Mouse (Mus musculus) hindbrain, embryonic 12.5 days (tissue): ENCODE measurements around the gene Kiss1. TPM values are rescaled to one million over a fixed set of nuclear protein-coding genes. Genes with fewer than 3 reads are reported as not detected.

Experiments used
- ATAC-seq: fragments of 200-750 bp; cut with Nextera tagmentation; 2 replicates; pipeline ENCODE4 v1.8.0; 2017; ENCODE audit warnings: moderate TSS enrichment; ENCODE audit not compliant: low FRiP score
- H3K27ac ChIP-seq: fragments of 300-500 bp; sonication (generic); 2 replicates; pipeline ENCODE4 v1.5.1; 2016; ENCODE audit warnings: mild to moderate bottlenecking
- H3K27me3 ChIP-seq: fragments of 300-500 bp; sonication (generic); 2 replicates; pipeline ENCODE4 v1.6.1; 2016; ENCODE audit warnings: mild to moderate bottlenecking
- H3K36me3 ChIP-seq: fragments of 300-500 bp; sonication (generic); 2 replicates; pipeline ENCODE4 v1.6.1; 2016; ENCODE audit warnings: mild to moderate bottlenecking
- H3K4me1 ChIP-seq: fragments of 300-500 bp; sonication (generic); 2 replicates; pipeline ENCODE4 v1.6.1; 2016
- H3K4me2 ChIP-seq: fragments of 300-500 bp; sonication (generic); replicated peaks from 2 replicates; pipeline ENCODE4 v1.6.1; 2016; ENCODE audit warnings: mild to moderate bottlenecking
- H3K4me3 ChIP-seq: fragments of 300-500 bp; sonication (generic); 2 replicates; pipeline ENCODE4 v1.5.1; 2016; ENCODE audit warnings: mild to moderate bottlenecking
- H3K9ac ChIP-seq: fragments of 300-500 bp; sonication (generic); 2 replicates; pipeline ENCODE4 v1.6.1; 2016; ENCODE audit warnings: mild to moderate bottlenecking, moderate library complexity
- H3K9me3 ChIP-seq: fragments of 300-500 bp; sonication (generic); replicated peaks from 2 replicates; pipeline ENCODE4 v1.6.1; 2016; ENCODE audit warnings: mild to moderate bottlenecking
- WGBS: fragments of 180-500 bp; shearing (Covaris S2); methylation state at CpG from one replicate; pipeline ENCODE4 v1.1.7; 2016; 5-methylcytosine and 5-hydroxymethylcytosine counted together
- polyA plus RNA-seq: library from polyadenylated mRNA; unstranded; fragments of >200 nt; fragmentation: Nextera tagmentation; extraction: Ambion mirVana; gene quantifications from 2 replicates; pipeline ENCODE4 v1.2.1, GENCODE M21; 2016

Gene Kiss1
- polyA plus RNA-seq, result not detected in 2 replicates

DNA sequence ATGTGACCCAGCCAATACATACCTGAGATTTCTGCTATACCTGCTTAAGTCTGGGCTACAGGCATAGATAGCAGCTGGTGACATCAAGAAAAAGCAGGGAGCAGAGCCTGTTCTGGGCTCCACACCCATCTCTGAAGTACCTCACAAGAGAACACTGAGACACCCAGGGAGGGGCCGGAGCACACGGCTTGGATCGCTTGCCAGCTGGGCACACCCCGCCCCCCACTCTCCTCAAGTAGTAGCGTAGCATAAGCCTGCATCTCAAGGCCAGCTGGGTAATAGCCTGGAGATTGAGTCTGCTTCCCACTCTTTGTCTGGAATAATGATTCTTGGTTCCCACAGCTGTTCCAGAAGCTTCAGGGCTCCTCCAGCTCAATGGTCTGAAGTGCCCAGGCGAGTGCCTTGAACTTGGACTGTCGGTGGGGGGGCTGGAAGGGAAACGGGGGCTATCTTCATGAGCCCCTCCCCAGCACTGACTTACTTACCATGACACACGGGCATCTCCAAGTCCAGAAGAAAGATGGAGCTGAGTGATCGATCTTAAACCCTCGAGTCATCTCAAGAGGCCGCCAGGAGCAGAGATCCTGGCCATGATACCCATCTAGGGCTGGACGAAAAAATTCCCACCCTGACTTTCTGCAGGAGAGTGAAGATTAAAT lies at the start of gene Kiss1:
Gene Kiss1 (plus strand): TSS at position 609 of the 659 bp plus-strand sequence.
- no peak within 1 kb of the TSS for H3K27ac ChIP-seq
- ATAC-seq, result peak; percentile 52; the same call in 1 of the 2 replicates
- H3K4me1 ChIP-seq, result peaks cover 9% of the 10 kb centered on the region
- no peak within 1 kb of the TSS for H3K4me3 ChIP-seq
- no peaks in the 10 kb centered on the region for H3K36me3 ChIP-seq
- H3K9me3 ChIP-seq, result no peaks in the 10 kb centered on the region
- H3K4me2 ChIP-seq, result no peak within 1 kb of the TSS
- H3K27me3 ChIP-seq, result no peaks in the 10 kb centered on the region
- 78% methylated on average over 13 of the region's 13 CpGs for WGBS
- H3K9ac ChIP-seq, result no peak within 1 kb of the TSS

DNA sequence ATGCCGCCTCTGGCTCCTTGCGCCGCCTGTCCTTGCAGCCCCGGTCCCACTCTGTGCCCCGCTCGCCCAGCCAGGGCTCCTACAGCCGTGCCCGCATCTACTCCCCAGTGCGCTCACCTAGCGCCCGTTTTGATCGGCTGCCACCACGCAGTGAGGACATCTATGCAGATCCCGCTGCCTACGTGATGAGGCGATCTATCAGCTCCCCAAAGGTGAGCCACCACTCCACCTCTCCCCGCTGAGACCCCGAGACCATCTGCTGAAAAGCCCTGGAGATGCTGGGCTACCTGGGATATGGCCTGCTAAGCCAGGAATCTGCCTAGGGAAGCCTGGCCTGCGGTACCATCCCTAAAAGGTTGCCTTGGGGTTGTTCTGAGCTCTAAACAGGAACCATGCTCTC lies 47.5 kb upstream of the Kiss1 start:
- no peak for ATAC-seq
- H3K4me3 ChIP-seq, result no peak overlapping the region
- peaks cover 28% of the 10 kb centered on the region for H3K4me1 ChIP-seq
- H3K27me3 ChIP-seq, result 0 out of 2 replicates have a peak, but pooled peaks cover 4% of the 10 kb centered on the region
- H3K9ac ChIP-seq, result no peak overlapping the region
- H3K4me2 ChIP-seq, result no peak overlapping the region
- 89% methylated on average over 19 of the region's 19 CpGs for WGBS
- no peaks in the 10 kb centered on the region for H3K9me3 ChIP-seq
- H3K27ac ChIP-seq, result no peak overlapping the region
- H3K36me3 ChIP-seq, result peaks cover 57% of the 10 kb centered on the region

DNA sequence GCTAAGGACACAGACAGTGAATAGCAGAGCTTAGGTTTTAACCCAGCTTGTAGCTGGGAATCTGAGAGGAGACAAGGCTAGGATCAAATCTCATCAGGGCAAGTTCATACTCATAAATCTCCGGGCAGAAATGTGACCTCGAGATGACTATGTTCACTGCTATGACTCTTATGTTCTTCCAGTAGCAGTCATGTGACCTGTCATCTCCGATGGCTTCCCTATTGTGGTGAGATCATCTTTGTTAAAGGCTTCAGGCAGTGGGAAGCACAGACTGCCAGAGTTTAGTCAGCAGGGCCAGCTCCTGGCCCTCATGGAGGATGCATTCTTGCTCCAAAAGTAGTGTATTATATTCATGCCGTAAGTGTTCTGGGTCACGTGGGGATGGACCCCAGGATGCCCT lies 44.7 kb upstream of the Kiss1 start:
- Histone ChIP-seq H3K27me3 (0 out of 2 replicates have a peak, but pooled peaks cover 4% of the 10 kb centered on the region), H3K4me2 (no peak overlapping the region), H3K4me1 (peaks cover 30% of the 10 kb centered on the region), H3K4me3 (no peak overlapping the region), H3K27ac (peak overlapping the region; percentile 52), H3K36me3 (peaks cover 49% of the 10 kb centered on the region), H3K9me3 (no peaks in the 10 kb centered on the region), H3K9ac (no peak overlapping the region)
- 75% methylated on average over 5 of the region's 5 CpGs for whole genome bisulfite sequencing
- ATAC-seq, result no peak

DNA sequence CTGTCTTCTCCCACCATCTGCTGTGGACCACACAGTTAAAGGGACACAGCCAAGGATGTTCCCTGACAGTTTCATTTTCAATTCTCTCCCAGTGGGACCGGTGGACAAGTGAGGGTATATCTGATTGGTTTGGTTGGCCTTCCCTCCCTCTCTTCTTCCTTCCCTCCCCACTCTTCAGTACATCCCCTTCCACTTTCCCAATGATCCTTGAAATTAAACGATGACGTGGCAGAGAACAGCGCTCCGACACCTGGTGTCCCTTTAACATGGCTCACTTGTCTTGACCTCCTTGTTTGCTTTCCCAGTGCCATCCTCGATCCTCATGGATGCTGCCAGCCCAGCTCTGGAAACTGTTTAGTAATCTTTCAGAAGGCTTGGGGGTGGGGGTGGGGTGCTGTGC lies 43.1 kb upstream of the Kiss1 start:
- WGBS, result 63% methylated on average over 6 of the region's 6 CpGs
- Histone ChIP-seq H3K4me1 (peaks cover 30% of the 10 kb centered on the region), H3K27me3 (0 out of 2 replicates have a peak, but pooled peaks cover 4% of the 10 kb centered on the region), H3K4me2 (no peak overlapping the region), H3K9ac (no peak overlapping the region), H3K9me3 (no peaks in the 10 kb centered on the region), H3K4me3 (no peak overlapping the region), H3K27ac (peak overlapping the region; percentile 57), H3K36me3 (peaks cover 43% of the 10 kb centered on the region)
- ATAC-seq, result peak; percentile 55

DNA sequence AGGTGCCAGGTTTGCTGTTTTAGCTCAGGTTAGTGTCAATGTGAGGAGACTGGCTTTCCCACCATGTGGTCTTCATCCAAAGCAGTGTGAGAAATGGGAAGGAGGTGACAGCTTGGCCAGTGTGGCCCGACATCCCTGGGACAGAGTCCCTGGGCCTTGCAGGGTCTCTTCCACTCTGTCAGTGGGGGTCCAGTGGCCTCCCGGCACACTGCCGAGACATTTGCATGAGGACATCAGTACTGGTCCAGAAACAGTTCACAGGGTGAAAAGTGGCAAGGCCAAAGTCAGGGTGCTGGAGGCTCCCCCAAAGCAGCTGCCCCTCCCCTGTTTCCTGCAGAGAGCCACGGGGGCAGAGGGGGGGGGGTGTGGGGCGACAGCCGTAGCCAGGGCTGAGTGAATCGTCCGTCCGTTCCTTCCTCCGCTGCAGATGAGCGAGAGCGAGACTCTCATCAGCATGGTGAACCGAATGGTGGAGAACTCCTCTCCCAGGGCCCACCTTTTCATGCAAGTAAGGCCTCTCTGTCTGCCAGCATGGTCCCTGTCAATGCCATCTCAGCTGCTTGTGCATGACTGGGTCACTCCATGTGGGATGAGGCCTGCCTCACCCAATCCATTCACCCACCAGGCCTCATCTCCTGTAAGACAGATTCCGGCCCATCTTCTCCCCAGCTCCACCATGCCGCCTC lies 42.6 kb upstream of the Kiss1 start:
- WGBS, result 56% methylated on average over 15 of the region's 15 CpGs
- no peaks in the 10 kb centered on the region for H3K9me3 ChIP-seq
- H3K4me2 ChIP-seq, result no peak overlapping the region
- peaks cover 30% of the 10 kb centered on the region for H3K4me1 ChIP-seq
- peaks cover 37% of the 10 kb centered on the region for H3K36me3 ChIP-seq
- no peak overlapping the region for H3K9ac ChIP-seq
- H3K27ac ChIP-seq, result peak overlapping the region; percentile 57
- H3K27me3 ChIP-seq, result 0 out of 2 replicates have a peak, but pooled peaks cover 4% of the 10 kb centered on the region
- peak; percentile 21; the same call in 1 of the 2 replicates for ATAC-seq
- H3K4me3 ChIP-seq, result no peak overlapping the region

DNA sequence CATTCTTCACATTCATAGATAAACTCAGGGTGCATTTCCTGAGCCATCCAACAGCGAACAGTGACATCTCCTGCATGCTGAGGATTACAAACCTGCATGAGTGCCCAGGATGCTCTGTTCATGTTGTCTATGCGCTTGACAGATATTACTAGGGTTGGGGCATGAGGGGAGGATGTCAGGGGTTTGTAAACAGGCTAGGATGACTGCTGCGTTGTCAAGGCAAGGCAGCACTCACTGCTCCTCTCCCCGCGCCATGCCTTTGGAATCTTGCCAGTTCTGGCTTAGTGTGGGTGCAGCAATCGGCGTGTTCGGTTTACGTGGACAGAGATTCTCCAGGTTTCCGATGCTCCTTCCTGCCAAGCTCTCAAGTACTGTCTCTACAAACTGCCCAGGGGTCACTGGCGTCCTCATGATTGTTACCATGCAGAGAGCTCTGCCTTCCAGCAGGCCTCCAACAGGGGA lies 42.0 kb upstream of the Kiss1 start:
- H3K36me3 ChIP-seq, result peaks cover 34% of the 10 kb centered on the region
- 86% methylated on average over 11 of the region's 11 CpGs for WGBS
- H3K4me1 ChIP-seq, result peaks cover 30% of the 10 kb centered on the region
- no peak for ATAC-seq
- H3K9ac ChIP-seq, result no peak overlapping the region; the same call in 1 of the 2 replicates
- H3K4me2 ChIP-seq, result no peak overlapping the region
- no peaks in the 10 kb centered on the region for H3K9me3 ChIP-seq
- no peak overlapping the region for H3K27ac ChIP-seq
- H3K4me3 ChIP-seq, result no peak overlapping the region
- 0 out of 2 replicates have a peak, but pooled peaks cover 4% of the 10 kb centered on the region for H3K27me3 ChIP-seq

DNA sequence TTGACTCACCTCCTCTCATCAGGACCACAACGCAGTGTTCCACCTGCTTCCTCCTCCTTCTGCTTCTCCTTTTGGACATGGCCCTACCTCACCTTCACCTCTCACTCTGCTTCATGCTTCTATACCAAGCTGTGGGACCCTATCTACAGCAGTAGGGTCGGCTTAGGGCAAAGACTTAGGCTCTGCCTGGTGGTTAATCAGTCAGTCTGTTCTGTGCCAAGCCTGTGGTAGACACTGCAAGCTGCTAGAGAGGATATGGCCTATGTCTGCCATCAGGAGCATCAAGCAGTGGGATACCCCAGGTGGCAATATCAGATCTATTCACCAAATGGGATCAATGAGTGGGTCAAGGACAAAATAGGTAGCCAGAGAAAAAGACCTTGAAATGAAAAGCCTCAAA lies 41.1 kb upstream of the Kiss1 start:
- no peaks in the 10 kb centered on the region for H3K27me3 ChIP-seq
- no peak overlapping the region for H3K27ac ChIP-seq
- ATAC-seq, result no peak
- H3K36me3 ChIP-seq, result peaks cover 39% of the 10 kb centered on the region
- no peaks in the 10 kb centered on the region for H3K9me3 ChIP-seq
- H3K4me1 ChIP-seq, result peaks cover 30% of the 10 kb centered on the region
- H3K4me3 ChIP-seq, result no peak overlapping the region
- 91% methylated on average over 2 of the region's 2 CpGs for WGBS
- H3K9ac ChIP-seq, result no peak overlapping the region
- no peak overlapping the region for H3K4me2 ChIP-seq

DNA sequence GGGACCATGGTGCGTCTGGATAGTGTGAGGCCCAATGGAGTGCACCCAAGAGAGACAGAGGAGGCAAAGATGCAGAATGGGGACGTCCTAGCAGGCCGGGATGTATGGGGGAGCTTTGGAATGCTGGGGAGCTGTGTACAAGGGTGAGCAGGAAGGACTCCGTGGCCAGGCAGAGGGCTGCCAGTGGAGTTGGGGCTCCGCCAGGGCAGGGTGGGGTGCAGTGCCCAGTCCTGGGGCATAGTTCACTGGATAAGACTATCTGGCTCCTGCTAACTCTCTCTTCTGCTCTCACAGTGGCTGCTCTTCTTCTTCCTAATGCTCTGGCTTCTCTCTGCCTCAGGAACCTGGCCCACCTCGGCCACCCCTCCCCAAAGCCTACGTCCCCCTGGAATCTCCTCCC lies 35.8 kb upstream of the Kiss1 start:
- 89% methylated on average over 7 of the region's 7 CpGs for WGBS
- Histone ChIP-seq H3K4me2 (no peak overlapping the region), H3K9ac (no peak overlapping the region), H3K4me3 (no peak overlapping the region), H3K9me3 (no peaks in the 10 kb centered on the region), H3K27me3 (no peaks in the 10 kb centered on the region), H3K27ac (no peak overlapping the region), H3K36me3 (peaks cover 71% of the 10 kb centered on the region), H3K4me1 (no peaks in the 10 kb centered on the region)
- ATAC-seq, result no peak

DNA sequence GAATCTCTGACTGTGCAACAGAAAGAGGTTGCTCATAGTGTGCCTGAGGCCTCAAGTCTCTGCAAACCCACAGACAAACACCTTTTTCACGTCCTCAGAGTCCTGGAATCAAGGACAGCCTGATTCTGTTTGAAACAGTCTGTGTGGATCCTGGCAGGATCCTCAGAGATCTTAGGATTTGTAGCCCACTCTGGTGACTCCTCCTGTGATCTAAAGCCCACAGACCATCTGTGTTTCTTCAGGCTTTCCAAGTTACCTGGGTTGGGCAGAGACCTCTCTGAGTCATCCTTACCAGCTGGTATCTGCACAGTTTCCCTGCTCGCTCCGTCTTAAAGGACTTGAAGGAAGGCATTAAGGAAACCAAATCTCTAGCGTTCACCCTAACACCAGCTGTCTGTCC lies 34.6 kb upstream of the Kiss1 start:
- Histone ChIP-seq H3K4me2 (no peak overlapping the region), H3K4me1 (no peaks in the 10 kb centered on the region), H3K27me3 (no peaks in the 10 kb centered on the region), H3K36me3 (peaks cover 68% of the 10 kb centered on the region), H3K27ac (no peak overlapping the region), H3K9ac (no peak overlapping the region), H3K9me3 (no peaks in the 10 kb centered on the region), H3K4me3 (no peak overlapping the region)
- 92% methylated on average over 4 of the region's 4 CpGs for WGBS
- no peak for ATAC-seq

DNA sequence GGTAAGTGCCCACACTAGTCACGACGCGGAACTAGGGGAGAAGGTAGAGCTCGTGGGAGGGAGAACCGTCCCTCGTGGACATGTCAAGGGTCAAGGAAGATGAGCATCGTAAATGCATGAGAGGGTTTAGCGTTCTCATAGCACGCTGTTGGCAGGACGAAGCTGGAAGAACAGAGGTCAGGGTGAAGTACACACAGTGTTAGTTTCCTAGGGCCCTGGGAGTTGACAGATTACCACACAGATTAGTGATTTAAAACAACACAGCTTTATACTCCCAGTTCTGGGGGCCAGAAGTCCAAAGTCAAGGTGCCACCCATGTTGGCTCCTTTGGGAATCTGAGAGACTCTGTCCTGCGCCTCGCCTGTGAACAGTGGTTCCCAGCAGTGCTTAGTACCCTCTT lies 33.8 kb upstream of the Kiss1 start:
- no peak overlapping the region for H3K4me3 ChIP-seq
- no peak overlapping the region for H3K27ac ChIP-seq
- H3K4me2 ChIP-seq, result no peak overlapping the region
- no peaks in the 10 kb centered on the region for H3K9me3 ChIP-seq
- ATAC-seq, result no peak
- WGBS, result 92% methylated on average over 12 of the region's 12 CpGs
- H3K27me3 ChIP-seq, result no peaks in the 10 kb centered on the region
- peaks cover 68% of the 10 kb centered on the region for H3K36me3 ChIP-seq
- H3K9ac ChIP-seq, result no peak overlapping the region
- H3K4me1 ChIP-seq, result no peaks in the 10 kb centered on the region

DNA sequence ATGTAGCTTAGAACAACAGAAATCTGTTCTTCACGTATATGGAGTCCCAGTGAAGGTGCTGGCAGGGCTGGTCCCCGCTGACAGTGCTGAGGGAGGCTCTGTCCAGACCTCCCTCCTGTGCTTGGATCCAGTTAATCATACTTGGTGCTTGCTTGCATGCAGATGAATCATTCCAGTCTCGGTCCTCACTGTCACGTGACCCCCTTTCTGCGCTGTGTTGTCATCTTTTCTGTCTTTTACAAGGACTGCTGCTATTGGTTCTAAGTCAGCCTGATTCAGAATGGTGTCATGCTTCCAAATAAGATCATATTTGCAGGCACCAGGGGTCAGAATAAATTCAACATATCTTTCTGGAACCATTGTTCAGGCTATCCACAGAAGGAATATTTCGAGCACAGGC lies 29.8 kb upstream of the Kiss1 start:
- no peak for ATAC-seq
- Histone ChIP-seq H3K4me2 (no peak overlapping the region), H3K9ac (no peak overlapping the region), H3K9me3 (no peaks in the 10 kb centered on the region), H3K27me3 (no peaks in the 10 kb centered on the region), H3K36me3 (peaks cover 70% of the 10 kb centered on the region), H3K4me1 (peaks cover 14% of the 10 kb centered on the region), H3K4me3 (no peak overlapping the region), H3K27ac (no peak overlapping the region)
- WGBS, result 93% methylated on average over 6 of the region's 6 CpGs

DNA sequence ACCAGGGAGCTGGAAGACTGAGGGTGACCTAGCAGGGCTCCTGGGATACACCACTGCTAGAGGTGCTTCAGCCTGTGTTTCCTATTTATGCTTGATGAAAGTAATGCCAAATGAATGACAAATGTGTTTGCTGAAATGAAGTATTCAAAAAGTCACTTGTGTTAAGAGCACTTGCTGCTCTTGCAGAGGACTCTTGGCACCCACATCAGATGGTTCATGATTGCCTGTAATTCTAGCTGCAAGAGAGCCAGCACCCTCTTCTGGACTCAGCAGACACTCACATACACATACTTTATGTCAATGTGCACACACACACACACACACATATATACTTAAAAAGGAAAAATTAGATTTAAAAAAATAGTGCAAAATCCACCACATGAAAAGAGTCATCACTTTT lies 29.1 kb upstream of the Kiss1 start:
- Histone ChIP-seq H3K4me1 (peaks cover 14% of the 10 kb centered on the region), H3K9ac (no peak overlapping the region), H3K27me3 (no peaks in the 10 kb centered on the region), H3K36me3 (peaks cover 68% of the 10 kb centered on the region), H3K9me3 (no peaks in the 10 kb centered on the region), H3K27ac (no peak overlapping the region), H3K4me3 (no peak overlapping the region), H3K4me2 (no peak overlapping the region)
- ATAC-seq, result no peak
